Mouse (Mus musculus) bone marrow, adult 2 months (tissue): ENCODE results near the gene Tmem151a. TPM values are rescaled to one million over a fixed set of nuclear protein-coding genes. Genes with fewer than 3 reads are reported as not detected.
A peak's percentile ranks its signal among the peaks of the same experiment; 100 is the strongest.

Experiments
- H3K27ac ChIP-seq: fragments of 200-500 bp; 2 replicates; pipeline ENCODE4 v1.5.1; 2012; ENCODE audit warnings: low read depth, mild to moderate bottlenecking, control low read depth, inconsistent platforms, low read length; ENCODE audit not compliant: control insufficient read depth, poor library complexity, insufficient read depth
- H3K4me1 ChIP-seq: fragments of 200-500 bp; 2 replicates; pipeline ENCODE4 v1.6.1; 2011; ENCODE audit warnings: low read length; ENCODE audit not compliant: control insufficient read depth, insufficient read depth
- H3K4me3 ChIP-seq: fragments of 200-500 bp; replicated peaks from 2 replicates; pipeline ENCODE3; 2011; ENCODE audit warnings: mild to moderate bottlenecking, low read depth, low read length, control low read depth; ENCODE audit not compliant: control insufficient read depth
- CTCF ChIP-seq: fragments of 200-500 bp; IDR thresholded peaks from 2 replicates; pipeline ENCODE4 v1.5.1; 2011; ENCODE audit warnings: low read length, control low read depth; ENCODE audit not compliant: control insufficient read depth, insufficient read depth
- POLR2A ChIP-seq: fragments of 200-500 bp; IDR thresholded peaks from 2 replicates; pipeline ENCODE4 v1.6.1; 2011; ENCODE audit warnings: low read depth, mild to moderate bottlenecking, control low read depth, low read length, borderline replicate concordance; ENCODE audit not compliant: control insufficient read depth
- WGBS: fragments of 180-500 bp; shearing (Covaris S2); methylation state at CpG from one replicate; pipeline ENCODE4 v1.1.7; 2018; 5-methylcytosine and 5-hydroxymethylcytosine counted together
- polyA plus RNA-seq: library from polyadenylated mRNA; stranded (reverse); fragments of >200 nt; gene quantifications from 2 replicates; pipeline ENCODE4 v1.2.4, GENCODE M21; 2011; ENCODE audit warnings: low replicate concordance; ENCODE audit not compliant: missing spikeins, insufficient read depth, insufficient read length

Tmem151a gene
- polyA plus RNA-seq, 1 experiment, result not detected

DNA sequence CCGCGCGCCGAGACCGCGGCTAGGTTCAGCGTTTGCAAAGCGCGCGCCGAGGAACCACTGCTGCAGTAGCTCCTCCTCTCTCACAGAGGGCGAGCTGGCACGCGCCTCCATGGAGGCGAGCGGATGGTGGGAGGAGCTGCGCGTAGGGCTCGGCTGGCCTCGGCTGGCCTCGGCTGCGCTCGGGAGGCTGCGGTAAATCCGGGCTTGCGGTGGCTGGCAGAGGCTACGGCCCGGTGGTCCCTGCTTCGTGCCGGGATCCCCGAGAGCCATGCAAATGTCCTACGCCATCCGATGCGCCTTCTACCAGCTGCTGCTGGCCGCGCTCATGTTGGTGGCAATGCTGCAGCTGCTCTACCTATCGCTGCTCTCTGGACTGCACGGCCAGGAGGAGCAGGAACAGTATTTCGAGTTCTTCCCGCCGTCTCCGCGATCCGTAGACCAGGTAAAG lies 46.6 kb downstream of the Tmem151a start, which contains the start of the genes B4gat1 and AC124502.3:
Gene B4gat1, plus strand, starts transcription at position 118 of the 448 bp plus-strand sequence.
Gene AC124502.3, plus strand, starts transcription at position 183 of the 448 bp plus-strand sequence.
- peak within 1 kb of the TSS; percentile 91 for H3K4me3 ChIP-seq
- no peak within 1 kb of the TSS; the same call in 1 of the 2 replicates for H3K27ac ChIP-seq
- no peaks in the 10 kb centered on the region; the same call in 1 of the 2 replicates for H3K4me1 ChIP-seq
- WGBS, result under 1% methylated on average over 44 of the region's 44 CpGs
- TF ChIP-seq POLR2A (peak; percentile 45; the same call in 1 of the 2 replicates), CTCF (peak; percentile 34; the same call in 1 of the 2 replicates)

DNA sequence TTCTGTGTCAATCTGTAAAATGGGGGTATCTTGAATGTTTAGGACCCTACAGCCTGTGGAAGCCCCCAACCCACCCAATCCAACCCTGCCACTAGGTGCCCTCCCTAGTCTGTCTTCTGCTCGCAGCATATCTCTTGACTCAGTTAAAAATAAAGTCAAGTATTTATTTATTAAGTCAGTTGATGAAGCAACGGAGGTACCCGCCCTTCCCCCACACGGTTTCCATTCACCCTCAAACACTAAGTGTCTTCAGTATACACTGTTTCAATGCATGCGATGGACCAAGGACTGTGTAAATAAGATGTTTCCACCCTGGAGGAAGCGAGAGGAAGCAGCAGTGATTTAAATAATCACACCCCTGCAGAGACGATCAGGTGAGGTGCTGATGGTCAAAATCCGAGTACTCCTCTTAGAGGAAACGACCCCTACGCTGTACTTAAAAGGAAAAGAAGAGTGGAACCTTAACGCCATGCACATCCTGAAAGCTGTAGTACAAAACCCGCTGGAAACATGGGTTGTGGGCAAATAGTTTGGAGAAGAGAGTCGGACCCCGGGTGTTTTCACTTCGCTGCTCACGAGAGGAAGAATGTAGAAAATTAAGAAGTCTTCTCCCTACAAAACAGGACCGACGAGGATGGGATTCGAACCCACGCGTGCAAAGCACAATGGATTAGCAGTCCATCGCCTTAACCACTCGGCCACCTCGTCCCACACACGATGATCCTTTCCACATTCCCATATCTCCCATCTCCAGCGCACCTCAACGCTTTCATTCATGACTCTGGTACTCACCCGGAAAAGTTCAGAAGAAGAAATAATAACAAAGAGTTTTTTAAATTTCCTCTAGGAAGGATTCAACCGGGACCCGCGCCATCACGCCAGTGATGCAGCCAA lies 47.4 kb downstream of the Tmem151a start:
- WGBS, result 7% methylated on average over 32 of the region's 32 CpGs
- no peak overlapping the region for H3K27ac ChIP-seq
- peak overlapping the region; percentile 91 for H3K4me3 ChIP-seq
- H3K4me1 ChIP-seq, result no peaks in the 10 kb centered on the region; the same call in 1 of the 2 replicates
- TF ChIP-seq CTCF (no peak), POLR2A (no peak)

DNA sequence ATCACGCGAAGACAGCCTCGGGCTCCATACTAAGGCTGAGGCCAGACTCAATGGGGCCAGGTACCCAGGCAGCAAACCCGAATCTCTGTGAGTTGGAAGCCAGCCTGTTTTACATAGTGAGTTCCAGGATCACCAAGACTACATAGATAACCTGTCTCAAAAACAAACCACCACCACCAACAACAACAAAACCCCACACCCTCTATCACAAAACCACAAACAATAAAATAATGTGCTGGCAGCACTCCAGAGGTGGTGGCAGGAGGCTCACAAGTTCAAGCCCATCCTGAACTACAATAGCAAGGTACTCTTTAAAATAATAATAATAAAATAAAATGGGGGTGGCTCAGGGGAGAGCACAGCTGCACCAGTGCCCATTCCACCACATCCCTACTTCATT lies 48.8 kb downstream of the Tmem151a start:
- Histone ChIP-seq H3K4me3 (no peak overlapping the region), H3K4me1 (no peaks in the 10 kb centered on the region; the same call in 1 of the 2 replicates), H3K27ac (no peak overlapping the region)
- WGBS, result 79% methylated on average over 4 of the region's 4 CpGs
- TF ChIP-seq CTCF (no peak), POLR2A (no peak)

DNA sequence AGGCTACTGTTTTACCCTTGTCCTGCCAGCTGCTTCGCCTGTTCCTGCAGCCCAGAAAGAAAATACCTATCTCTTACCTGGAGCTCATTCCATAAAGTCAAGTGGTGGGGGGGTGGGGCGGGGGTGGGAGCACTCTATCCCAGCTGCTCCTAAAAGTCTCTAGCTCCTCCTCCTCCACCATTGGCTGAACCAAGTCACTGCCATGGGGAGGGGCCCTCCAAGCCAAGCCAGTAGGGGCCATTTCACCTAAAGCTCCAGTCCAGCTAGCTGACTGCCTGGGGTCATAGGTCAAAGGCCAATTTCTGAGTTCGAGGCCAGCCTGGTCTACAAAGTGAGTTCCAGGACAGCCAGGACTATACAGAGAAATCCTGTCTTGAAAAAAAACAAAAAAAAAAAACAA lies 52.6 kb downstream of the Tmem151a start:
- H3K4me3 ChIP-seq, result no peak overlapping the region
- no peak overlapping the region for H3K27ac ChIP-seq
- WGBS, result 78% methylated on average over 3 of the region's 3 CpGs
- no peak for TF ChIP-seq POLR2A
- no peak for TF ChIP-seq CTCF
- H3K4me1 ChIP-seq, result no peaks in the 10 kb centered on the region

DNA sequence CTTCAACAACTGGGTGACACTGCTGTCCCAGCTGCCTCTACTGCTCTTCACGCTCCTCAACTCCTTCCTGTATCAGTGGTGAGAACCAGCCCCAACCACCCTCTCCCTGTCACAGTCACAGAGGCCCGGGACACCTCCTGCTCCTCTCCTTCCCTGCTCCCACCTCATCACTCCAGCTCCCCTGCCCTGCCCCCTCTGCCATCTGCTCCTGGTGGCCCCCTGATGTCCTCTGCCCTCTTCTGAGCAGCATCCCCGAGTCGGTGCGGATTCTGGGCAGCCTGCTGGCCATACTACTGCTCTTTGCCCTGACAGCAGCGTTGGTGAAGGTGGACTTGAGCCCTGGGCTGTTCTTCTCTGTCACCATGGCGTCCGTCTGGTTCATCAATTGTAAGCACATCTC lies 59.2 kb downstream of the Tmem151a start:
- H3K4me3 ChIP-seq, result no peak overlapping the region
- no peak for TF ChIP-seq POLR2A
- TF ChIP-seq CTCF, result no peak
- H3K4me1 ChIP-seq, result no peaks in the 10 kb centered on the region; the same call in 1 of the 2 replicates
- no peak overlapping the region for H3K27ac ChIP-seq
- WGBS, result 89% methylated on average over 8 of the region's 8 CpGs

DNA sequence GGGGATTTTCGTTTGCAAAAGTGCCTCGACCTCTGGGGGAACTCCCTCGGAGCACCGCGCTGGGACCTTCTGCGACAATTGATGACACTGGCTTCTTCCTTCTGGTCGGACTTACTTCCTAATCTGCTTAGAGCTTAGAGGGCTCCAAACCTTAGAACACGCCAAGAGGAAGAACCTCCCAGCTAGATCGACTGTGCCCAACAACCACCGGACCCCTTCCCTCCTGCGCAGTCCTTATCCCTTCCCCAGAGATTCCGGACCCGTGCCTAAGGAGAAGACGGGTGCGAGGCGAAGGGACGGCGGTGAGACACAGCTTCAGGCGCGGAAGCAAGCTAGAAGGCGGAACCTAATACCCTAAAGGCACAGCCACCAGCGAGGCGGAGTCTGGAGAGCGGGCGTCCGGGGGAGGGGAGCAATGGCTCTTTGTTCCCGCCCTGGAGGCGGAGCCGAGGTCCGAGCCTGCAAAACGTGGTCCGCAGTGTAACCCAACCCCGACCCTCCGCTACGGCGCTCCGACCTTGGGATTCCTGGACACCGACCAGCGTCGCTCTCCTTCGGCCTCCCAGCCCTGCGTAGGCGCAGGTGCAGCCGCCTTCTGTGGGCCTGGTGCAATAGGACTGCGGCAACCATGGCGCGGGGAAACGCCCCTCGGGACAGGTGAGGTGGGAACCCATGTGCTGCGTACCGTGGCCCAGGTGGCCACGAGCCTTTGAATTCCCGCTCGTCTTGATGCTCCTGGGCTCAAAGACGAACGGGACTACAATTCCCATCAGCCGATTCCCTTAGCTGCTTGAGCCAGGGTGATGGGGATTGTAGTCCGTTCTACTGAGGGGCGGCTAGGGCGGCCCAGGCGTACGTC lies 61.5 kb downstream of the Tmem151a start, which contains the start of gene Slc29a2:
Gene Slc29a2, plus strand, starts transcription at position 240 of the 859 bp plus-strand sequence.
- under 1% methylated on average over 62 of the region's 62 CpGs for WGBS
- Histone ChIP-seq H3K27ac (peak within 1 kb of the TSS; percentile 81), H3K4me1 (no peaks in the 10 kb centered on the region; the same call in 1 of the 2 replicates), H3K4me3 (peak within 1 kb of the TSS; percentile 75)
- TF ChIP-seq POLR2A, result peak; percentile 90
- TF ChIP-seq CTCF, result no peak

DNA sequence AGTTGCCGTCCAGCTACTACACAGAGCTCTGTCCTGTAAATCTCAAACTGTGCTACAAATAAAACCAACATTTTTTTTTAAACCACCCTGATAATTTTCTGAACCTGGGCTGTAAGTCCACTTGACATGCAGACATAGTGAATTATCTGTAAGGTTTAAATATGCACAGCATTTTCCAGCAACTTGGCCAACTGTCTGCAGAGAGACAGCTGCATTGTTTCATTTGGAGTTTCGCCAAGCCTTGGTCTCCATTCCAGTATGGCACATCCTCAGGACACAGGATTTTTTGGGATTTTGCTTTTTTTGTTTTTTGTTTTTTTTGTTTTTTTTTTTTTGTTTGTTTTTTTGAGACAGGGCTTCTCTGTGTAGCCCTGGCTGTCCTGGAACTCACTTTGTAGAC lies 63.9 kb downstream of the Tmem151a start:
- H3K4me1 ChIP-seq, result no peaks in the 10 kb centered on the region; the same call in 1 of the 2 replicates
- H3K4me3 ChIP-seq, result no peak overlapping the region
- 84% methylated on average over 2 of the region's 2 CpGs for WGBS
- H3K27ac ChIP-seq, result no peak overlapping the region
- TF ChIP-seq POLR2A (no peak), CTCF (no peak)

Other genes starting within 250 kb of the Tmem151a start
- gene Ccs, start 246.2 kb downstream of the Tmem151a start, polyA plus RNA-seq, result 77.4 and 91.7 TPM in 2 replicates
- not detected in 2 replicates for gene Ccdc87, start 246.2 kb downstream of the Tmem151a start, polyA plus RNA-seq
- gene Ctsf, start 230.4 kb downstream of the Tmem151a start, polyA plus RNA-seq, result 19.4 and 22.2 TPM in 2 replicates
- 2.1 TPM in 1 of 2 replicates, not detected in the other for gene Actn3, start 207.6 kb downstream of the Tmem151a start, polyA plus RNA-seq
- gene Zdhhc24, start 206.9 kb downstream of the Tmem151a start, polyA plus RNA-seq, result 6.3 and 11.0 TPM in 2 replicates
- 2.4 TPM in 2 replicates for gene Bbs1, start 178.9 kb downstream of the Tmem151a start, polyA plus RNA-seq
- gene Dpp3, start 157.2 kb downstream of the Tmem151a start, polyA plus RNA-seq, result 17.2 and 27.5 TPM in 2 replicates
- gene Peli3, start 142.4 kb downstream of the Tmem151a start, polyA plus RNA-seq, result not detected in 2 replicates
- gene Mrpl11, start 123.4 kb downstream of the Tmem151a start, polyA plus RNA-seq, result 51.6 and 60.7 TPM in 2 replicates
- gene Npas4, start 95.2 kb downstream of the Tmem151a start, polyA plus RNA-seq, result 6.9 and 15.5 TPM in 2 replicates
- gene Slc29a2, start 61.7 kb downstream of the Tmem151a start, polyA plus RNA-seq, result 1.3 and 1.7 TPM in 2 replicates
- 5.9 and 8.3 TPM in 2 replicates for gene B4gat1, start 46.7 kb downstream of the Tmem151a start, polyA plus RNA-seq
- not detected in 2 replicates for gene AC124502.3, start 46.6 kb downstream of the Tmem151a start, polyA plus RNA-seq
- gene Brms1, start 44.2 kb downstream of the Tmem151a start, polyA plus RNA-seq, result 40.6 and 68.0 TPM in 2 replicates
- gene Rin1, start 35.0 kb downstream of the Tmem151a start, polyA plus RNA-seq, result 0.68 and 3.6 TPM in 2 replicates
- 0.50 and 1.9 TPM in 2 replicates for gene Cd248, start 17.5 kb downstream of the Tmem151a start, polyA plus RNA-seq
- 6.1 and 15.0 TPM in 2 replicates for gene Yif1a, start 3.0 kb upstream of the Tmem151a start, polyA plus RNA-seq
- gene Cnih2, start 13.0 kb upstream of the Tmem151a start, polyA plus RNA-seq, result 0.74 and 2.3 TPM in 2 replicates
- 25.0 and 31.8 TPM in 2 replicates for gene Rab1b, start 21.5 kb upstream of the Tmem151a start, polyA plus RNA-seq
- 7.0 and 21.9 TPM in 2 replicates for gene Klc2, start 33.0 kb upstream of the Tmem151a start, polyA plus RNA-seq
- gene Pacs1, start 187.6 kb upstream of the Tmem151a start, polyA plus RNA-seq, result 12.0 and 16.5 TPM in 2 replicates
- 83.5 and 101 TPM in 2 replicates for gene Sf3b2, start 209.9 kb upstream of the Tmem151a start, polyA plus RNA-seq
- 0.82 TPM in 1 of 2 replicates, not detected in the other for gene Gal3st3, start 212.8 kb upstream of the Tmem151a start, polyA plus RNA-seq